Mouse (Mus musculus): ENCODE measurements around the gene Lhx3. TPM values are rescaled to one million over a fixed set of nuclear protein-coding genes. Genes with fewer than 3 reads are reported as not detected.

Gene Lhx3
- not detected in 4 replicates for total RNA-seq (2023)

GRCm38 (mm10) chr2:26208126-26208789, at the start of gene Lhx3:
Gene Lhx3 (minus strand): TSS chr2:26208289.

GRCm38 (mm10) chr2:26237290-26237782, 29.2 kb upstream of the Lhx3 start, which contains the start of gene Qsox2:
Gene Qsox2 (minus strand): TSS chr2:26237525.

Other genes starting within 250 kb of the Lhx3 start
- 29.3 to 46.9 TPM (median 31.5 TPM) in 4 replicates for gene Camsap1, start 225.0 kb downstream of the Lhx3 start, total RNA-seq (2023)
- gene Ubac1, start 186.5 kb downstream of the Lhx3 start, total RNA-seq (2023) = 25.9 to 39.4 TPM (median 34.5 TPM) in 4 replicates
- 0.83 to 1.3 TPM (median 1.2 TPM) in 4 replicates for gene Nacc2, start 85.1 kb downstream of the Lhx3 start, total RNA-seq (2023)
- gene Qsox2, start 29.2 kb upstream of the Lhx3 start, total RNA-seq (2023) = 7.5 to 8.7 TPM (median 8.3 TPM) in 4 replicates
- not detected in 4 replicates for gene Ccdc187, start 86.3 kb upstream of the Lhx3 start, total RNA-seq (2023)
- 25.3 to 37.7 TPM (median 35.4 TPM) in 4 replicates for gene Gpsm1, start 107.2 kb upstream of the Lhx3 start, total RNA-seq (2023)
- 7.3 to 10.1 TPM (median 8.8 TPM) in 4 replicates for gene Dnlz, start 143.8 kb upstream of the Lhx3 start, total RNA-seq (2023)
- 0.85 TPM in 1 of 4 replicates, not detected in the others for gene Card9, start 152.6 kb upstream of the Lhx3 start, total RNA-seq (2023)
- gene Snapc4, start 172.4 kb upstream of the Lhx3 start, total RNA-seq (2023) = 104 to 118 TPM (median 114 TPM) in 4 replicates
- 115 to 127 TPM (median 119 TPM) in 4 replicates for gene Entr1, start 181.0 kb upstream of the Lhx3 start, total RNA-seq (2023)
- gene Pmpca, start 181.1 kb upstream of the Lhx3 start, total RNA-seq (2023) = 81.4 to 89.8 TPM (median 85.5 TPM) in 4 replicates
- 28.5 to 37.9 TPM (median 33.8 TPM) in 4 replicates for gene Inpp5e, start 200.9 kb upstream of the Lhx3 start, total RNA-seq (2023)
- 84.8 to 109 TPM (median 93.3 TPM) in 4 replicates for gene Sec16a, start 236.9 kb upstream of the Lhx3 start, total RNA-seq (2023)